Mouse (Mus musculus): ENCODE data around the gene Cox7a1. TPM values are rescaled to one million over a fixed set of nuclear protein-coding genes. Genes with fewer than 3 reads are reported as not detected.

Cox7a1 gene
- 1.5 and 2.7 TPM in 2 replicates for polyA plus RNA-seq (2012; rRNA removed)
- polyA plus RNA-seq (2014; fragmentation: Nextera tagmentation; extraction: Ambion mirVana): 3.3 and 4.5 TPM in 2 replicates

GRCm38 (mm10) chr7:30183879-30184289, at the start of gene Cox7a1:
Cox7a1 (plus strand) TSS chr7:30184144.
- Histone ChIP-seq H3K4me3 (replicated peaks; ENCODE audit: low read length) (no peak within 1 kb of the TSS), H3K4me1 (ENCODE audit: control insufficient read depth, insufficient read depth, low read length) (peaks cover 5% of the 10 kb centered on the region; the same call in 1 of the 2 replicates), H3K4me2 (replicated peaks; ENCODE audit: low read depth, low read length, severe bottlenecking) (peak within 1 kb of the TSS; percentile 18; the same call in 1 of the 2 replicates), H3K36me3 (ENCODE audit: control insufficient read depth, insufficient read depth, low read length) (peaks cover 37% of the 10 kb centered on the region), H3K9me3 (ENCODE audit: control insufficient read depth, low read length) (no peaks in the 10 kb centered on the region), H3K27me3 (ENCODE audit: control insufficient read depth, insufficient read depth, low read length) (no peaks in the 10 kb centered on the region), H3K9ac (ENCODE audit: low read depth, low read length, severe bottlenecking) (no peak within 1 kb of the TSS), H3K27ac (replicated peaks; ENCODE audit: low read depth, low read length) (no peak within 1 kb of the TSS)
- ATAC-seq (ENCODE audit: low FRiP score, low read depth) (0 out of 2 replicates have a peak, but pooled peaks have one; percentile 14), DNase-seq (ENCODE audit: low spot score) (peak; percentile 66)
- TF ChIP-seq POLR2A (IDR thresholded peaks at IDR 0.05; ENCODE audit: borderline replicate concordance, extremely low read depth, insufficient read depth, insufficient read length): no peak
- WGBS: 5% methylated on average over 10 of the region's 11 CpGs

DNA sequence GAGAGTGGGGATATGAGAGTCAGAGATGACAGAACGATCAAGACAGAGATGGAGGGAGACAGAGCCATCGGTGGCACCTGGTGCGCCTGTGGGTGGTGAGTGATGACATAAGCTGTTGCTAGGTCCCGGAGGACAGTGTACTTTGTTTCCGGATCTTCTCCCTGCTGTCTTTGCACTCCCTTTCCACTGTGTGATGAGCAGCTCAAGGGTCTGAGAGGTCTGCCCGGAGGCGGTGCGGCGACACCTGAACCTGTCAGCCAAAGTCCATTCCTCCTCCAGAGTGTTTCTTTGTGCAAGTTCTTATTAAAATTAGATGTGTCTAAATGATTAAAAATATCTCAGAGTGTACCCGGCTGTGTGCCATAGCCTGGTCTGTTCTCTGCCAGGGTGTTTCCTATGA, 47.1 kb upstream of the Cox7a1 start:
- ATAC-seq (ENCODE audit: low FRiP score, low read depth): no peak
- H3K36me3 ChIP-seq (ENCODE audit: control insufficient read depth, insufficient read depth, low read length): peaks cover 60% of the 10 kb centered on the region

GRCm38 (mm10) chr7:30143170-30143554, 40.8 kb upstream of the Cox7a1 start:
- H3K27ac ChIP-seq (replicated peaks; ENCODE audit: low read depth, low read length): peak overlapping the region; percentile 78
- no peaks in the 10 kb centered on the region for H3K27me3 ChIP-seq (ENCODE audit: control insufficient read depth, insufficient read depth, low read length)
- WGBS: 10% methylated on average over 8 of the region's 8 CpGs
- no peak for DNase-seq (ENCODE audit: low spot score)
- H3K9me3 ChIP-seq (ENCODE audit: control insufficient read depth, low read length): 0 out of 2 replicates have a peak, but pooled peaks cover 1% of the 10 kb centered on the region
- no peaks in the 10 kb centered on the region for H3K4me1 ChIP-seq (ENCODE audit: control insufficient read depth, insufficient read depth, low read length)
- peak overlapping the region; percentile 54 for H3K4me2 ChIP-seq (replicated peaks; ENCODE audit: low read depth, low read length, severe bottlenecking)
- H3K36me3 ChIP-seq (ENCODE audit: control insufficient read depth, insufficient read depth, low read length): peaks cover 18% of the 10 kb centered on the region
- H3K4me3 ChIP-seq (replicated peaks; ENCODE audit: low read length): peak overlapping the region; percentile 49
- peak overlapping the region; percentile 47 for H3K9ac ChIP-seq (ENCODE audit: low read depth, low read length, severe bottlenecking)
- no peak for TF ChIP-seq POLR2A (IDR thresholded peaks at IDR 0.05; ENCODE audit: borderline replicate concordance, extremely low read depth, insufficient read depth, insufficient read length)
- ATAC-seq (ENCODE audit: low FRiP score, low read depth): 0 out of 2 replicates have a peak, but pooled peaks have one; percentile 12

More for the DNA sequence above, 47.1 kb upstream of the Cox7a1 start:
- no peaks in the 10 kb centered on the region for H3K27me3 ChIP-seq (ENCODE audit: control insufficient read depth, insufficient read depth, low read length)
- H3K4me3 ChIP-seq (replicated peaks; ENCODE audit: low read length): no peak overlapping the region
- H3K9ac ChIP-seq (ENCODE audit: low read depth, low read length, severe bottlenecking): no peak overlapping the region
- no peaks in the 10 kb centered on the region for H3K9me3 ChIP-seq (ENCODE audit: control insufficient read depth, low read length)
- no peak overlapping the region for H3K27ac ChIP-seq (replicated peaks; ENCODE audit: low read depth, low read length)
- H3K4me1 ChIP-seq (ENCODE audit: control insufficient read depth, insufficient read depth, low read length): no peaks in the 10 kb centered on the region
- 93% methylated on average over 10 of the region's 10 CpGs for WGBS
- no peak overlapping the region for H3K4me2 ChIP-seq (replicated peaks; ENCODE audit: low read depth, low read length, severe bottlenecking)
- no peak for DNase-seq (ENCODE audit: low spot score)
- TF ChIP-seq POLR2A (IDR thresholded peaks at IDR 0.05; ENCODE audit: borderline replicate concordance, extremely low read depth, insufficient read depth, insufficient read length): no peak

DNA sequence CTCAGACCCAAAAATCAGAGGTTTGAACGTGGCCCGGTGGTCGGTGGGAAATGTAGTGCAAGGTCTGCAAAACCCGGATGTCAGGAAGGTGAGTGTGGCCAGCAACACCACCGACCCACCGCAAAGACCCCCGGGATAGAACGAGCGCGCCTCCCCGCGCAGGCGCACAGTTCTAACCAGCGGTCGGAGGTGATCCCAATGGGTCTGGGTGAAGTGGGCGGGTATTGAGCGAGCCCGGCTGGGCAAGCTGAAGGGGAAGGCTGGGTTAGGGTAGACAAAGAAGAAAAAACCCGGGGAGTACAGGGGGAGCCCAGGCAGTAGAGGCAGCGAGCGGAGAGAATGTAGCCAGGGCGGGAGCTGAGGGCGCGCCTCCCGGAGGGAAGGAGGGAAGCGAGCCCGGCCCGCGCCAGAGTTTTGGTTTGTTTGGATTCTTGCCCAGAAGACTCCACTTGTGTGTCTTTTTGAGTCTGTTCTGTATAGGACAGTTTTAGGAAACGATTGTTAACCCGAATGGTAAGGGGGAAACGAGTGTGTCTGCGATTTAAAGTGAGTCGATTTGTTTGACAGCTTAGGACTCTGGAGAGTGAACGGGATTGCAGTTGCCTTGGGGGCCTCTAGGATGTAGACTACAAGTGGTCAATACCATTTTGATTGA, 40.3 kb upstream of the Cox7a1 start:
- Histone ChIP-seq H3K9me3 (ENCODE audit: control insufficient read depth, low read length) (0 out of 2 replicates have a peak, but pooled peaks cover 7% of the 10 kb centered on the region), H3K4me1 (ENCODE audit: control insufficient read depth, insufficient read depth, low read length) (no peaks in the 10 kb centered on the region), H3K27me3 (ENCODE audit: control insufficient read depth, insufficient read depth, low read length) (no peaks in the 10 kb centered on the region), H3K4me2 (replicated peaks; ENCODE audit: low read depth, low read length, severe bottlenecking) (peak overlapping the region; percentile 54), H3K4me3 (replicated peaks; ENCODE audit: low read length) (peak overlapping the region; percentile 49), H3K27ac (replicated peaks; ENCODE audit: low read depth, low read length) (peak overlapping the region; percentile 78), H3K9ac (ENCODE audit: low read depth, low read length, severe bottlenecking) (peak overlapping the region; percentile 47), H3K36me3 (ENCODE audit: control insufficient read depth, insufficient read depth, low read length) (peaks cover 15% of the 10 kb centered on the region)
- WGBS: 2% methylated on average over 35 of the region's 35 CpGs
- ATAC-seq (ENCODE audit: low FRiP score, low read depth) (peak; percentile 94), DNase-seq (ENCODE audit: low spot score) (peak; percentile 91)
- TF ChIP-seq POLR2A (IDR thresholded peaks at IDR 0.05; ENCODE audit: borderline replicate concordance, extremely low read depth, insufficient read depth, insufficient read length): 0 out of 2 replicates have a peak, but pooled peaks have one; percentile 45

GRCm38 (mm10) chr7:30147011-30147410, 36.9 kb upstream of the Cox7a1 start:
- Histone ChIP-seq H3K4me1 (ENCODE audit: control insufficient read depth, insufficient read depth, low read length) (no peaks in the 10 kb centered on the region), H3K27me3 (ENCODE audit: control insufficient read depth, insufficient read depth, low read length) (no peaks in the 10 kb centered on the region), H3K9me3 (ENCODE audit: control insufficient read depth, low read length) (peaks cover 39% of the 10 kb centered on the region), H3K4me2 (replicated peaks; ENCODE audit: low read depth, low read length, severe bottlenecking) (no peak overlapping the region), H3K9ac (ENCODE audit: low read depth, low read length, severe bottlenecking) (no peak overlapping the region), H3K4me3 (replicated peaks; ENCODE audit: low read length) (no peak overlapping the region), H3K27ac (replicated peaks; ENCODE audit: low read depth, low read length) (no peak overlapping the region), H3K36me3 (ENCODE audit: control insufficient read depth, insufficient read depth, low read length) (peaks cover 18% of the 10 kb centered on the region)
- 94% methylated on average over 5 of the region's 5 CpGs for WGBS
- TF ChIP-seq POLR2A (IDR thresholded peaks at IDR 0.05; ENCODE audit: borderline replicate concordance, extremely low read depth, insufficient read depth, insufficient read length): no peak
- ATAC-seq (ENCODE audit: low FRiP score, low read depth): no peak
- DNase-seq (ENCODE audit: low spot score): no peak

All from limb, embryonic 14.5 days (tissue).